Mouse (Mus musculus) neural tube, embryonic 15.5 days (tissue): ENCODE measurements around the gene Scd2. TPM values are rescaled to one million over a fixed set of nuclear protein-coding genes. Genes with fewer than 3 reads are reported as not detected.
"Not testable (repeated sequence)": the region's sequence is repeated elsewhere in the genome, so short reads cannot be mapped to it uniquely, and the experiment has no call there.

Experiments
- ATAC-seq: fragments of 200-750 bp; cut with Nextera tagmentation; 2 replicates; pipeline ENCODE4 v1.8.0; 2017; ENCODE audit warnings: mild to moderate bottlenecking, moderate TSS enrichment, moderate library complexity; ENCODE audit not compliant: low FRiP score
- H3K27ac ChIP-seq: fragments of 300-500 bp; sonication (generic); replicated peaks from 2 replicates; pipeline ENCODE4 v1.5.1; 2015; ENCODE audit warnings: mild to moderate bottlenecking, inconsistent platforms
- H3K27me3 ChIP-seq: fragments of 300-500 bp; sonication (generic); replicated peaks from 2 replicates; pipeline ENCODE4 v1.6.1; 2015; ENCODE audit warnings: inconsistent platforms
- H3K36me3 ChIP-seq: fragments of 300-500 bp; sonication (generic); 2 replicates; pipeline ENCODE4 v1.6.1; 2015; ENCODE audit warnings: inconsistent platforms
- H3K4me1 ChIP-seq: fragments of 300-500 bp; sonication (generic); 2 replicates; pipeline ENCODE4 v1.6.1; 2015; ENCODE audit warnings: inconsistent platforms
- H3K4me2 ChIP-seq: fragments of 300-500 bp; sonication (generic); 2 replicates; pipeline ENCODE4 v1.6.1; 2015; ENCODE audit warnings: inconsistent platforms, mild to moderate bottlenecking, moderate library complexity
- H3K4me3 ChIP-seq: fragments of 300-500 bp; sonication (generic); replicated peaks from 2 replicates; pipeline ENCODE4 v1.5.1; 2015; ENCODE audit warnings: mild to moderate bottlenecking, inconsistent platforms
- H3K9ac ChIP-seq: fragments of 300-500 bp; sonication (generic); replicated peaks from 2 replicates; pipeline ENCODE4 v1.6.1; 2015; ENCODE audit warnings: mild to moderate bottlenecking, inconsistent platforms
- H3K9me3 ChIP-seq: fragments of 300-500 bp; sonication (generic); replicated peaks from 2 replicates; pipeline ENCODE4 v1.6.1; 2016; ENCODE audit warnings: inconsistent platforms
- WGBS: fragments of 180-500 bp; shearing (Covaris S2); methylation state at CpG from one replicate; pipeline ENCODE4 v1.1.7; 2015; ENCODE audit warnings: mixed read lengths; 5-methylcytosine and 5-hydroxymethylcytosine counted together
- polyA plus RNA-seq: library from polyadenylated mRNA; unstranded; fragments of >200 nt; fragmentation: Nextera tagmentation; extraction: Ambion mirVana; gene quantifications from 2 replicates; pipeline ENCODE4 v1.2.1, GENCODE M21; 2015

Scd2 gene
- polyA plus RNA-seq, 1 experiment from 2014 or later = 264 TPM

DNA sequence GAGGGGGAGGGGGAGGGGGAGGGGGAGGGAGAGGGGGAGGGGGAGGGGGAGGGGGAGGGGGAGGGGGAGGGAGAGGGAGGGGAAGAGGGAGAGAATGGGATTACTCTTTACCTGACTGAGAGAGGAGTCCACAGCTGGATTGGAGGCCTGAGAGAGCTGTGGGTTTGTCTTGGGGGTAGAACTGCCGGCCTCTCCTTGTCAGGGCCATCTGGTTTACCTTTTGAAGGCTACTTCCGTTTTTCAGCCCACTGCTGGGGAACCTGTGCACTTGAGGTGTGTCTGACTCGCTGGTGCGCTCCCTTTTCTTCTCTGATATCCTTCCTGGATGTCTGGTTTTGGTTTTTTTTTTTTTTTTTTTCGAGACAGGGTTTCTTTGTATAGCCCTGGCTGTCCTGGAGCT, 23.9 kb downstream of the Scd2 start:
- no peak overlapping the region for H3K4me2 ChIP-seq
- H3K27ac ChIP-seq = no peak overlapping the region
- no peak for ATAC-seq
- no peak overlapping the region for H3K9ac ChIP-seq
- no peaks in the 10 kb centered on the region for H3K9me3 ChIP-seq
- no peak overlapping the region for H3K4me3 ChIP-seq
- WGBS = 85% methylated on average over 5 of the region's 5 CpGs
- H3K4me1 ChIP-seq = peaks cover 13% of the 10 kb centered on the region
- H3K36me3 ChIP-seq = no peaks in the 10 kb centered on the region
- no peaks in the 10 kb centered on the region for H3K27me3 ChIP-seq

DNA sequence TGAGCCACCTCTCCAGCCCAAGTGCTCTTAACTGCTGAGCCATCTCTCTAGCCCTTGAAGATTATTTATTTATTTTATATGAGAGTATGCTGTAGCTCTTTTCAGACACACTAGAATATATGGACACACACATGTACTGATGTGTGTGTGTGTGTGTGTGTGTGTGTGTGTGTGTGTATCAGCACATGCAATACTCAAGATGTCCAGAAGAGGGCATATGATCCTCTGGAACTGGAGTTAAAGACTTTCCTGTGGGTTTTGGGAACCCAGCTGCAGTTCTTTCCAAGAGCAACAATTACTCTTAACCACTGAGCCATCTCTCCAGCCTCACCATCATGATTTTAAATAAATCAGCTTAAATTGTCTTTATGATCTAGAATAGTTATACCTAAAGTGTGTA, 25.1 kb downstream of the Scd2 start:
- H3K27me3 ChIP-seq = no peaks in the 10 kb centered on the region
- no peak overlapping the region for H3K9ac ChIP-seq
- no peaks in the 10 kb centered on the region for H3K9me3 ChIP-seq
- no peak overlapping the region for H3K4me2 ChIP-seq
- no peak overlapping the region for H3K27ac ChIP-seq
- no peaks in the 10 kb centered on the region for H3K36me3 ChIP-seq
- peaks cover 13% of the 10 kb centered on the region for H3K4me1 ChIP-seq
- ATAC-seq = no peak
- H3K4me3 ChIP-seq = no peak overlapping the region

GRCm38 (mm10) chr19:44320316-44320715, 26.8 kb downstream of the Scd2 start:
- Histone ChIP-seq H3K4me1 (peaks cover 2% of the 10 kb centered on the region), H3K9ac (no peak overlapping the region), H3K27me3 (no peaks in the 10 kb centered on the region), H3K9me3 (no peaks in the 10 kb centered on the region), H3K4me2 (no peak overlapping the region), H3K36me3 (no peaks in the 10 kb centered on the region), H3K4me3 (no peak overlapping the region), H3K27ac (no peak overlapping the region)
- no peak for ATAC-seq
- WGBS = 91% methylated on average over 3 of the region's 3 CpGs

- Histone ChIP-seq H3K4me2 (no peak overlapping the region), H3K27ac (no peak overlapping the region), H3K4me1 (no peaks in the 10 kb centered on the region), H3K4me3 (no peak overlapping the region), H3K9ac (no peak overlapping the region), H3K27me3 (no peaks in the 10 kb centered on the region), H3K36me3 (no peaks in the 10 kb centered on the region), H3K9me3 (no peaks in the 10 kb centered on the region)
- WGBS = 82% methylated on average over 4 of the region's 4 CpGs
- ATAC-seq = no peak
Measured at GRCm38 (mm10) chr19:44321201-44321600, 27.7 kb downstream of the Scd2 start.

- no peak overlapping the region for H3K27ac ChIP-seq
- H3K9me3 ChIP-seq = no peaks in the 10 kb centered on the region
- no peak for ATAC-seq
- WGBS = 91% methylated on average over 2 of the region's 2 CpGs
- H3K4me2 ChIP-seq = no peak overlapping the region
- H3K4me1 ChIP-seq = no peaks in the 10 kb centered on the region
- no peaks in the 10 kb centered on the region for H3K36me3 ChIP-seq
- no peak overlapping the region for H3K4me3 ChIP-seq
- H3K9ac ChIP-seq = no peak overlapping the region
- no peaks in the 10 kb centered on the region for H3K27me3 ChIP-seq
Measured at GRCm38 (mm10) chr19:44321631-44322030, 28.2 kb downstream of the Scd2 start.

- Histone ChIP-seq H3K4me2 (no peak overlapping the region), H3K4me3 (no peak overlapping the region), H3K9me3 (no peaks in the 10 kb centered on the region), H3K9ac (no peak overlapping the region), H3K4me1 (no peaks in the 10 kb centered on the region), H3K36me3 (no peaks in the 10 kb centered on the region), H3K27me3 (no peaks in the 10 kb centered on the region), H3K27ac (no peak overlapping the region)
- no peak for ATAC-seq
- 84% methylated on average over 2 of the region's 2 CpGs for WGBS
Measured at GRCm38 (mm10) chr19:44329566-44329965, 36.1 kb downstream of the Scd2 start.

GRCm38 (mm10) chr19:44331128-44331527, 37.7 kb downstream of the Scd2 start:
- H3K4me2 ChIP-seq, H3K27ac ChIP-seq, H3K9ac ChIP-seq, H3K4me1 ChIP-seq, H3K4me3 ChIP-seq, H3K27me3 ChIP-seq, H3K9me3 ChIP-seq, ATAC-seq, H3K36me3 ChIP-seq: not testable (repeated sequence)
- 94% methylated on average over 1 of the region's 1 CpGs for WGBS

DNA sequence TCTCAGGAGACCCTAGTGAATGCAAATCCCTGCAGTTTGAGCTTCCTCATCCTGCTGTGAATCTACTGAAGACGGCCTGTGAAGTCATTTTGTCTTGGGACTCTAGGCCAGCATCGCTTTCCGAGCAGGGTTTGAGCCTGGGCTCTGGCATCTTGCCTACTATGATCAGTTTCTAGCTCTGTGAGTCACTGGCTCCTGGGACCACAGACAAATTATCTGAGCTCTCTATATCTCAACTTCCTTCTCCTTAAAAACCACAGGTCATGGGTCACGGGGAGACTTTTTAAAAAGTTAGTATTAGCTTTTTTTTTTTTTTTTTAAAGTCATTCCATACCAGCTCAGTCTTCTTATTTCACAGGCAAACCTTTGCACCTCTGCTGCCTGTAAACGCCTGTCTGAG, 38.4 kb downstream of the Scd2 start:
- H3K4me1 ChIP-seq = no peaks in the 10 kb centered on the region
- no peak overlapping the region for H3K4me3 ChIP-seq
- no peaks in the 10 kb centered on the region for H3K9me3 ChIP-seq
- no peak overlapping the region for H3K27ac ChIP-seq
- WGBS = 78% methylated on average over 5 of the region's 5 CpGs
- no peak for ATAC-seq
- no peak overlapping the region for H3K9ac ChIP-seq
- H3K4me2 ChIP-seq = no peak overlapping the region
- no peaks in the 10 kb centered on the region for H3K27me3 ChIP-seq
- H3K36me3 ChIP-seq = no peaks in the 10 kb centered on the region

DNA sequence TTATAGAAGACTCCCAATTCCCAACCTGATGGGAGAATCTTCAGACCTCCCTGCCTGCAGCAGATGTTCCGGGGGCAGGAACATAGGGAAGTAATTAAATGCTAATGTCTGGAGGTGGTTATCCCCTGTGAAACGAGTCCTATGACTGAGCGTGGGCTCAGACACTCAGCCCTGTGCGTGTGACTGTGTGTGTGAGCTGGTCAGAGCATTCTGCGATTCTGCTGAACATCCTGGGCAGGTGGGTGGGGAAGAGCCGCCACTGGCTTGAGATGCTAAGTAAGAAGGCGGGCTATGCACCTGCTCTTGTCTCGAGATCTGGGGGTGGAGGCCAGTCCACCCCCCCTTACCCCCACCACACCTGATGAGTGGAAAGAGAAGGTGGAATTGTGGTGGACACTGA, 38.9 kb downstream of the Scd2 start:
- no peaks in the 10 kb centered on the region for H3K36me3 ChIP-seq
- H3K27me3 ChIP-seq = no peaks in the 10 kb centered on the region
- no peak for ATAC-seq
- no peak overlapping the region for H3K27ac ChIP-seq
- H3K4me1 ChIP-seq = no peaks in the 10 kb centered on the region
- WGBS = 72% methylated on average over 8 of the region's 8 CpGs
- H3K4me2 ChIP-seq = no peak overlapping the region
- H3K9me3 ChIP-seq = no peaks in the 10 kb centered on the region
- H3K9ac ChIP-seq = no peak overlapping the region
- no peak overlapping the region for H3K4me3 ChIP-seq

- Histone ChIP-seq H3K4me2 (no peak within 1 kb of the TSS), H3K36me3 (no peaks in the 10 kb centered on the region), H3K27me3 (no peaks in the 10 kb centered on the region), H3K27ac (no peak within 1 kb of the TSS), H3K4me1 (no peaks in the 10 kb centered on the region), H3K9ac (no peak within 1 kb of the TSS), H3K4me3 (no peak within 1 kb of the TSS), H3K9me3 (no peaks in the 10 kb centered on the region)
- no peak for ATAC-seq
- 81% methylated on average over 10 of the region's 10 CpGs for WGBS
Measured at GRCm38 (mm10) chr19:44332833-44333623, 39.6 kb downstream of the Scd2 start, which contains the start of gene Scd4. TSS of gene Scd4 (plus strand) at chr19:44333092.

DNA sequence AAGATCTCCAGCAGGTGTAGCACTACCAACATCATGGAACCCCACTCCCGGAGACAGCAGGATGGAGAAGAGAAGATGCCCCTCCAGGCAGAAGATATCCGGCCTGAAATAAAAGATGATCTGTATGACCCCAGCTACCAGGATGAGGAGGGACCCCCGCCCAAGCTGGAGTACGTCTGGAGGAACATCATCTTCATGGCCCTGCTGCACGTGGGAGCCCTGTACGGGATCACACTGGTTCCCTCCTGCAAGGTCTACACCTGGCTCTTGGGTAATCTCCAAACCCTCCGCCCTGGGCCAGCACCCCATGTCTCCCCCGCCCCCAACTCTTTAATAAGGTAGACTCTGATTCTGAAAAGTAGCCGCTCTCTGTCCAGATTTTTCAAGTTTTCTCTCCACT, 40.5 kb downstream of the Scd2 start:
- WGBS = 93% methylated on average over 9 of the region's 9 CpGs

DNA sequence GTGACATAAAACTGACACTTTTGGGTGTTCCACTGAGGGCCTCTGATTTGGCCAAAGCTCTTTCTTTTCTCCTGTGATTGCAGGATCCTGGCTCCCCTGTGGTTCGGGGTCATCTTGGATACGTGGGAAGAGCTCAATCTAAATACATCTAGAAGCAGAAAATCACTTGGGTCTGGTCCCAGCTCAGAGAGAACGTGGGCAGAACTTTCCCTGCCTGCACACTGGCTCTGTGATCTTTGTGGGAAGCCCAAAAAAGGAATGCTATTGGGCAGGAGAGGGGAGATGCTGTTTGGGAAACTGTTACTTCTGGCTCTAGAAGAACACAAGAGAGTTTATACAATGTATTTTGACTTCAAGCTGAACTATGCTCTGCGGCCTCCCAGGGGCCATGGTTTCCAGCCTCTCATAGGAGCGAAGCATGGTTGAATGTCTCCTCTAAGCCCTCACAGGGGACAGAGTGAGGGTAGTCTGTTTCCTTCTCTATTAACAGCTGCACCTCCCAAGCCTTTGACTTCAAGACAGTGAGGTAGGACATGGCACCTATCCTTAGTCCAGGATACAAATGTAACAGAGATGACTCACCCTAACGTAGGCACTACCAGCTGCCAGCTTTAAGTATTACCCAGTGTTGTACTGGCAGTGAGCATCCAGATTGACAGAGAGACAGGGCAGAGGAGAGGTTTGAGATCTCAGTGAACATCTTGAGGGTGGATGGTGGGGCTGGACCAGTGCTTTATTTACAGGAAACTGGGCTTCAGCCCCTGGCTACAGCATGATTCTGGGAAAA, 42.6 kb downstream of the Scd2 start:
- Histone ChIP-seq H3K27me3 (no peaks in the 10 kb centered on the region), H3K36me3 (no peaks in the 10 kb centered on the region), H3K4me2 (no peak overlapping the region), H3K27ac (no peak overlapping the region), H3K9me3 (no peaks in the 10 kb centered on the region), H3K9ac (no peak overlapping the region), H3K4me3 (no peak overlapping the region), H3K4me1 (no peaks in the 10 kb centered on the region)
- ATAC-seq = no peak
- 81% methylated on average over 6 of the region's 6 CpGs for WGBS

More for the DNA sequence above, 40.5 kb downstream of the Scd2 start:
- Histone ChIP-seq H3K27ac (no peak overlapping the region), H3K9ac (no peak overlapping the region), H3K4me2 (no peak overlapping the region), H3K4me1 (no peaks in the 10 kb centered on the region), H3K9me3 (no peaks in the 10 kb centered on the region), H3K27me3 (no peaks in the 10 kb centered on the region), H3K4me3 (no peak overlapping the region), H3K36me3 (no peaks in the 10 kb centered on the region)
- ATAC-seq = no peak
